Mouse (Mus musculus) megakaryocyte, embryonic 14.5 days (primary cell): Measurements from ENCODE around the gene Fam213b.

Source experiments
- FLI1 ChIP-seq: IDR thresholded peaks from 2 replicates; pipeline ENCODE4 v1.6.1; 2012; ENCODE audit warnings: low read length, inconsistent platforms, mixed read lengths
- GATA1 ChIP-seq: IDR thresholded peaks from 3 replicates; pipeline ENCODE4 v1.6.1; 2012; ENCODE audit warnings: mixed read lengths, low read length, inconsistent platforms, borderline replicate concordance

DNA sequence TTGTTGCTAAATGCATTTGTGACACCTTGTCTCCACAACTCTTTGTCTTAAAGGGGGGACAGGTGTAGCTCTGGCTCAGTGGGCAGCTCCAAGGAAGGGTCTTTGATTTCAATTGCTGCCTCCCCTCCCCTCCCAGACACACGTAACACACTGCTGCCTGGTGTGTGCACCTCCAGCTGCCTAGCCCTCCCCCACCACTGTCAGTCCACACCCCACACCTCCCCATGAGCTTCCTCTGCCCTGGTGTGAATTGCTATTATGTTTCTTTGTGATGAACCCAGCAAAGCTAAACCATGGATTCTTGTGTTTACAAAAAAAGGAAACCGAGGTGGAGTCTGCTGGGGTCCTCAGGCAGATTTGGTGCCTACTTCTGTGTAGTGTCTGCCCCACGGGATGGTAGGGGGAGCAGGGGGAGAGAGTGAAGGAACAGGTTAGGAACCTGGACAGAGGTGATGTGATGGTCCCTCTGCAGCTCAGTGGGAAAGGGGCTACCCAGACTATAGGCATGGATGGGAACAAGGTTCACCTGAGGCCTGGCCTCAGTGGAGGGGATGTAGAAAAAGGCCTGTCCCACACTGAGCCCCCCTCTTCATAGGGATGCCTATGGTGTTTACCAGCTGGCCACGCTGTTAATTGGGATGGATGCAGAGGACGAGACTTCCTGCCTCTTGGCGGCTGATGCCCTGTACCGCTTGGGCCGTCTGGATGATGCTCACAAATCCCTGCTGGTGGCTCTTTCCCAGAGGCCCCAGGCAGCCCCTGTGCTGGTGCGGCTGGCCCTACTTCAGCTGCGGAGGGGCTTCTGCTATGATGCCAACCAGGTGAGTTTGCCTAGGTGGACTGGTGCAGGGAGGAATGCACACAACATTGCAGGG lies 41.3 kb downstream of the Fam213b start:
- TF ChIP-seq GATA1 (no peak), FLI1 (no peak)
